Mouse (Mus musculus) C2C12 (cell line): ENCODE measurements around the gene Lrrc17.

Experiments
- CTCF ChIP-seq: IDR thresholded peaks from one replicate; pipeline ENCODE4 v1.5.1; 2011; ENCODE audit not compliant: control insufficient read depth, insufficient read depth, insufficient read length
- MAX ChIP-seq: IDR thresholded peaks from one replicate; pipeline ENCODE4 v1.6.1; 2011; ENCODE audit warnings: mild to moderate bottlenecking, control low read depth
- MYOG ChIP-seq: IDR thresholded peaks from one replicate; pipeline ENCODE4 v1.6.1; 2011; ENCODE audit not compliant: control insufficient read depth, insufficient read length; ENCODE audit errors: extremely low read depth

DNA sequence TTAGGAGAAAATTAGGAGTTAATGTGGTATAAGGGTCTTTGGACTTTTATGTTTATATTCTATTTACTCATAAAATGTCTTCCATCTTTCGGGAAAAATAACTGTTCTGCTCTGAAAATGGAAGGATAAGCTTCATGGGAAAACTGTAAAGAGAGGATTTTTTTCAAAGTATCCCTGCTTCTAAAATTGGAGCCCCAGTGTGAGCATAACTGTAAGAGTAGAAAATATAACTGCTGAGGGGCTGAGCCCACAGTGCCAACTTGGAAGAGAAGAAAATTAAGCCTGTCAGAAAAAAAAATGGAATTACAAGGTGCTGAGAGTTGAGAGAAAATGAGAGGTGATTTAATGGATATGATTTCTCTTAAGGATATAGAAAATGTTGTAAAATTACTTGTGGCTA is 11.4 kb downstream of the Lrrc17 start:
- no peak for TF ChIP-seq CTCF
- TF ChIP-seq MYOG = no peak
- TF ChIP-seq MAX = no peak
